Mouse (Mus musculus) megakaryocyte-erythroid progenitor cell, adult 5-6 weeks (primary cell): ENCODE data around the gene Sncb. TPM values are rescaled to one million over a fixed set of nuclear protein-coding genes. Genes with fewer than 3 reads are reported as not detected.

Experiments
- total RNA-seq, 2 experiments: library from RNA; stranded (forward) in 1 of 2; stranded (reverse) in 1 of 2; fragments of 200-1000, 215-1000 nt in 1 of 2; fragments of >200 nt in 1 of 2; fragmentation: Nextera tagmentation in 1 of 2; gene quantifications; 2 replicates each; pipeline ENCODE4 v1.2.3; 2014 to 2017

Sncb gene
- total RNA-seq, 2 experiments from 2014 or later: not detected

Other genes starting within 250 kb of the Sncb start
- 46.8 and 49.8 TPM in 2 replicates for gene 4833439L19Rik, start 201.2 kb downstream of the Sncb start, total RNA-seq (2014; fragmentation: Nextera tagmentation)
- 17.8 and 35.2 TPM in 2 replicates for gene 4833439L19Rik, start 201.2 kb downstream of the Sncb start, total RNA-seq (2017)
- gene Arl10, start 191.6 kb downstream of the Sncb start, total RNA-seq (2014; fragmentation: Nextera tagmentation): 9.0 and 16.5 TPM in 2 replicates
- not detected in 2 replicates for gene Arl10, start 191.6 kb downstream of the Sncb start, total RNA-seq (2017)
- gene Nop16, start 176.5 kb downstream of the Sncb start, total RNA-seq (2014; fragmentation: Nextera tagmentation): 57.6 and 76.1 TPM in 2 replicates
- gene Nop16, start 176.5 kb downstream of the Sncb start, total RNA-seq (2017): 66.3 and 124 TPM in 2 replicates
- gene Higd2a, start 176.4 kb downstream of the Sncb start, total RNA-seq (2014; fragmentation: Nextera tagmentation): 101 and 117 TPM in 2 replicates
- gene Higd2a, start 176.4 kb downstream of the Sncb start, total RNA-seq (2017): 24.4 and 40.6 TPM in 2 replicates
- gene Cltb, start 155.3 kb downstream of the Sncb start, total RNA-seq (2014; fragmentation: Nextera tagmentation): 12.1 and 15.2 TPM in 2 replicates
- gene Cltb, start 155.3 kb downstream of the Sncb start, total RNA-seq (2017): 20.0 and 26.3 TPM in 2 replicates
- gene Faf2, start 144.8 kb downstream of the Sncb start, total RNA-seq (2014; fragmentation: Nextera tagmentation): 42.6 and 46.2 TPM in 2 replicates
- gene Faf2, start 144.8 kb downstream of the Sncb start, total RNA-seq (2017): 43.6 and 44.7 TPM in 2 replicates
- gene Rnf44, start 72.7 kb downstream of the Sncb start, total RNA-seq (2014; fragmentation: Nextera tagmentation): 92.1 and 118 TPM in 2 replicates
- gene Rnf44, start 72.7 kb downstream of the Sncb start, total RNA-seq (2017): 12.7 and 17.9 TPM in 2 replicates
- not detected in 2 replicates for gene Cdhr2, start 65.1 kb downstream of the Sncb start, total RNA-seq (2014; fragmentation: Nextera tagmentation)
- not detected in 2 replicates for gene Cdhr2, start 65.1 kb downstream of the Sncb start, total RNA-seq (2017)
- gene Gprin1, start 16.7 kb downstream of the Sncb start, total RNA-seq (2014; fragmentation: Nextera tagmentation): not detected in 2 replicates
- not detected in 2 replicates for gene Gprin1, start 16.7 kb downstream of the Sncb start, total RNA-seq (2017)
- gene Eif4e1b, start 17.4 kb upstream of the Sncb start, total RNA-seq (2014; fragmentation: Nextera tagmentation): not detected in 2 replicates
- gene Eif4e1b, start 17.4 kb upstream of the Sncb start, total RNA-seq (2017): not detected in 2 replicates
- gene Tspan17, start 22.8 kb upstream of the Sncb start, total RNA-seq (2014; fragmentation: Nextera tagmentation): 1.3 TPM in 1 of 2 replicates, not detected in the other
- 4.1 TPM in 1 of 2 replicates, not detected in the other for gene Tspan17, start 22.8 kb upstream of the Sncb start, total RNA-seq (2017)
- 0.04 TPM in 1 of 2 replicates, not detected in the other for gene Unc5a, start 182.8 kb upstream of the Sncb start, total RNA-seq (2014; fragmentation: Nextera tagmentation)
- 0.27 TPM in 1 of 2 replicates, not detected in the other for gene Unc5a, start 182.8 kb upstream of the Sncb start, total RNA-seq (2017)